Mouse (Mus musculus): ENCODE measurements around the gene Tnnc1.

GRCm38 (mm10) chr14:31161638-31162037 lies 46.5 kb upstream of the Tnnc1 start:
- TF ChIP-seq CTCF (IDR thresholded peaks at IDR 0.05; ENCODE audit: low read depth, low read length) (no peak), POLR2A (IDR thresholded peaks at IDR 0.05; ENCODE audit: borderline replicate concordance, low read depth, low read length) (no peak)

Measured in bone marrow macrophage, adult 2 months (primary cell).